Mouse (Mus musculus) heart, postnatal 4 days (tissue): Measurements from ENCODE around the gene Olfr983. TPM values are rescaled to one million over a fixed set of nuclear protein-coding genes. Genes with fewer than 3 reads are reported as not detected.

Experiments
- DNase-seq: peaks from one replicate; pipeline ENCODE4 v3.0.0; 2021
- total RNA-seq, 2 experiments: library from RNA; stranded (reverse); gene quantifications; 2 replicates each; pipeline ENCODE4 v1.2.3; 2021

Gene Olfr983
- not detected for total RNA-seq

DNA sequence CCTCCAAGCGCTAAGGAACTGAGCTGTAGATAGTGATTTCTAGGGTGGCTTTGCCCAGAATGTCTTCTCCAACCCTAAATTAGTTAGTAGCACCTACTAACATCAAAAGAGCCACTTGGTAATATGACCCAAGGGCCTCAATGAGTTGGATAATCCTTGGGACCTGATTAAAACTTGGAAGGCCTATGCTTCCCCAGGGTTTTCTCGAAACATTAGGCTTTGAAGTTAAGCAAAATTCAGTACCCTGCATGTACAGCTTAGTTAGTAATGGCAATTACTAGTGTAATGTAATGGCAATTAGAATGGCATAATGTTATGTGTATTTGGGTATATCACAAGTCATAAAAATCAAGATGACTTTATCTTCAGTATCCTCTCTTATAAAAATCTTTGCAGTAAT lies at the start of gene Olfr983:
TSS of gene Olfr983 (minus strand) at position 101 of the 400 bp plus-strand sequence.
- DNase-seq, result no peak

DNA sequence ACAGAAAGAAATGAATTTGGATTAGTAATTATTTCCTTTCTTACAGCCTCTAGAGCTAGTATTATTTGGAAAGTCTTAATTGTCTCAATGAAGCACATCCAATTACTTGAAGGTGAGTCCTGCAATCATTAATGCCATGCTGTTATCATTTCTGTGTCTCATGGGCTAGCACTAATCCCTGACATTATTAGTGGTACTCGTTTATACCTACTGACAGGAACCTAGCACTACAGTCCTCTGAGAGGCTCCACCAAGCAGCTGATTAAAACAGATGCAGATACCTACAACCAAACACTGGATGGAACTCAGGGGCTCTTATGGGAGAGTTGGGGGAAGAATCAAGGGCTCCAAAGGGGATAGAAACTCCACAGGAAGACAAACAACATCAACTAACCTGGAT lies 48.1 kb upstream of the Olfr983 start:
- DNase-seq, result no peak

DNA sequence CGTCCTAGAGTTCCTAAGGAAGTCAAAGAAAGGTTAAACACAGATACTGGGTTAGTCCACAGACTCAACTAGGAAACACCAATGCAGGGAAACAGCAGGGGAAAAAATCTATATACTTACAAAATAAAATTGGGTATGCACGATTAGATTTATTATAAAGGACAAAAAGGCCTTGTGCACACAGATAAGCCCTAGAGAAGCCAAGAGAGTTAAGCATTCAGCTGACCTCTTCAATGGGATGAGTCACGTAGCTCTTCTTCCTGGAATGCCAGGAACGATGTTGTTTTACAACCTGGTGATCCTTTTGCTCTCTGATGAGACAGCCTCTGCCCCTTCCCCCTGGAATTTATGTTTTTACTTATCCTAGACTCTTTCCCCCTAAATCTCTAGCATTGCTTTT lies 46.1 kb upstream of the Olfr983 start:
- no peak for DNase-seq

DNA sequence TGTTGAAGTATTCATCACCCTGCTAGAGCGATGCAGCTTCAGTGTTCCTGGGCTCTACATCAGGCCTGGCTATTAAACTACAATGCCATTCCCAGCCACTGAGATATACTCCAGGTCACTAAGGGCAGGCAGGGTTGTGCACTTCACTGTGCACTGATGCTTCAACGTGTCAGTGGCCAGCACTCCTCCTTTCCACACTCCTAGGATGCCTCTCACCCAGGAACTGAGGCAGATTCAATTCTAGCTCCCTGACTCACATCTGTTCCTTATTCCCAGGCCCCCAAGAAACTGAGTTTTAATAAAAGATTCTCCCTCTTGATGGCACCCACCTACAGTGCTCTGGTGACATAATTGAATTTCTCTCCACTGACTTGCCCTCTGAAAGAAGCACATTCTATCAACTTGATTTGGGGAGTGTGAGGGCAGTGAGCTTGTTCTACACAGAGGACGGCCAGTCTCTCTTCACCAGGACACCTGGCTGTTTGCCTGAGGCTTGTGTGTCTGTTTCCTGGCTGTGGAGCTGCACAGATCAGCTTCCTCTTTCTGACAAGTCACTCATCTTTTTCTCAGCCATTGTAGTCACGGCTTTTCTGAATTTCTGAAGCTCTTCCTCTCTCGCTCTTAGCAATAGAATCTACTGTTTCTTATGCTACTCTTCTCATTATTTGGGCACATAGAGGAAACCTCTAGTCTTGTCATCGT lies 43.7 kb upstream of the Olfr983 start:
- DNase-seq, result no peak

DNA sequence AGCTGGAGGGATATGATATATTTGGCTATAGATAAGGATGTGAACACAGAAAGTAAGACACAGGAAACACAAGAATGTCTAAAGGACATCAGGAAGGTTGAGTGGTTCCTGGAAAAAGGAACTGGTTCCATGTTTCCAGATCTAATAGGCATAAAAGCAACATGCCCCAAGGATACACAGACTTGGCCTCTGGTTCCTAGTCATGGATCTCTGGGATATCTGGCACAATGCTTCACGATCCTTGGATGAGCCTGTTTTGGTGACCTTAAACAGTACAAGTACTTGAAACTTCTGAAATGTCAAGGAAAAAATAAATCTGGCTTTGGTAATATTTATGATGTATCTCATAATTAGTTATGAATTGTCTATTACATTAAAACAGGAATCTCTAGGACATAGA lies 37.2 kb upstream of the Olfr983 start:
- no peak for DNase-seq

DNA sequence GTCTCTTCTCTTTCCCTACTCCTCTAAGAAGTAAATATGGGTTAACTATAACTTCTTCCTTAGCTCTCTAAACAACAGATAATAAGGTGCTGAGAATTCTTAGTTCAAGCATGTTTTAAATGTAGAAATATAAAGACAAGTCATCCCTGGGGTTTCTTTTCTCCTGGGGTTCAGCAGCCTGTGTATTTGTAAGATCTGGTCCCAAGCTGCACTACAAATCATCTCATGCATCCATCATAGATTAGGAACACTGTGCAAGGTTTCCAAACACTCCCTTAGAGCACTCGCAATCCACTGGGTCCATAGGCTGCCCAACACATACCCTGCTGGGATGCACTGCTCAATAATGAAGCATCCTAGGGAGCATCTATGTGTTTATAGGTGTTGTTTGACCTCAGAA lies 36.7 kb upstream of the Olfr983 start, which contains the start of gene Olfr985:
TSS of gene Olfr985 (minus strand) at position 101 of the 400 bp plus-strand sequence.
- no peak for DNase-seq

DNA sequence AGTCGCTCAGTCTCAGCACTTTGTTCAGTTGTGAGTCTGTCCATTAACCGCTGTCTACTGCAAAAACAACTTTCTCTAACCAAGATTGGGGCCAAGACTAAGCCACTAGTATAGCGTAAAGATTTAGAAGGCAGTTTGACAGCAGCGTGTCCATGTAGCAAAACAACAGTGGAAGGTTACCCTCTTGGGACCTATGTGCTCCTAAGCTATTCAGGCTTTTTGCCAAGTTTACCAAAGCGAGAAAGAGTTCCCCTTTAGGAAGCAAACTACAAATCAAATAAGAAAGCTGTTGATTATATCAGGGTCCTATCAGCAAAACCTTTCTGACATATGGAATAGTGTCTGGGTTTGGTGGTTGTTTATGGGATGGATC lies 23.9 kb upstream of the Olfr983 start:
- no peak for DNase-seq

DNA sequence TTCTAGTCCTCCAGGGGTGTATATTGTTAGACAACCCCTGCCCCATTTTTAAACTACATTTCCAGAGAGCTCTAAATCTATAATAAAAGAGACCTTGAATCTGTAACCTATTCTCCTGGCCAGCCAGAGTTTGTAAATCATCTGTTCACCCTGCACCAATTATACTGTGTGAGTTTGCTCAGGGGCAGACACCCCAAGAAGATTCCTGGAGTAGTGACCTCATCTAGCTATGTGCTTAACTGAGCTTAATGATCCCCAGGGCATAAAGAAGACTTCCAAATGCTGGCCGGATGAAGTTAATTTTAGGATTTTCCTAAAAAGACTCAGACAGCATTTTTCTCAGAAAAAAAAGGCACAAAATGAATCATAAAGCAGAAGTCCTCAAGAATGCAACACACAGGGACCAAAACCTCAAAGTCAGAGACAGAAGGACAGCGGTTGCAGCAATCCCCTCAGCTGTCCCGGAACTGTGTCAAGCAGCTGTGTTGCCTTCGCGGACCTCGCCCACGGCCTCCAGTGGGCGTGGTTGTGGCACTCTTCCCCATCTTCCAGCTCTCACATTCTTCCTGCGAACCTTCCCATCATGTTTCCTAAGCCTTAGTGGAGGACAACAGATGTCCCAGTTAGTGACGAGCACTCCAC lies 23.4 kb upstream of the Olfr983 start:
- peak; percentile 68 for DNase-seq

DNA sequence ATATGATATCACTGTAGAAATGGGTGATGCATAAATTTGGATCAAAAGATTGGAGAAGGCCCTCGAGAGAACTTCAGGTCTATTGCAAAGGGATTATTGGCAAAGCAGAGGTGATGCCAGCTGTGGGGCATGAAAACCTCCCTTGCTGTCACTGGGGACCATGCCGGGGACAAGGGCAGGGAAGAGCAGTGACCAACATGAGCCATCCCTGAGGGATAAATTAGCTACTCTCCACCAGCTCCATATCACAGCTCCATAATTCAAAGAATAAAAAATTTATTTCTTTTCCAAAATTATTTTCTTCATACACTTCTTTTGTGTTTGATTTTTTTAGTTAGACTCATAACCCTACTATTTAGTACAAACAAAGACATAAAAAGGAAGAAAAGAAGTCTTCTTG lies 20.7 kb upstream of the Olfr983 start, which contains the start of gene Olfr984:
TSS of gene Olfr984 (minus strand) at position 101 of the 400 bp plus-strand sequence.
- no peak for DNase-seq

DNA sequence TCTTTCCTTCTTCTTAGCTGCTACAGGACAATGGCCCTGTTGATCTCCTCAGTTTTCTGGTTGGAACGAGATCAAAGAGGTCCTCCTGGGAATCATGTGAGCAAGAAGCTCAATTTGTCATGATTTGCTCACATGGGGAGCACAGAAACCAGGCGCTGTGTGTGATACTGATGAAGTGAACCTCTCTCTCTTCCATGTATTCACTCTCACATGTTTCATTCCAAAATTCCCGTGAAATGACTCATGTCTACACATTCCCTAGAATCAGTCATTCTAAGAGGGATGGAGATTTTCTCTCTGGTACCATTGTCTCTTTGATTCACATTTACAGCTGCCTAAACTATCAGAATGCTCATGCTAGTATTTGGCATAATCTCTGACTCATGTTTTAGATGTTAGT lies 1.4 kb upstream of the Olfr983 start:
- DNase-seq, result no peak

DNA sequence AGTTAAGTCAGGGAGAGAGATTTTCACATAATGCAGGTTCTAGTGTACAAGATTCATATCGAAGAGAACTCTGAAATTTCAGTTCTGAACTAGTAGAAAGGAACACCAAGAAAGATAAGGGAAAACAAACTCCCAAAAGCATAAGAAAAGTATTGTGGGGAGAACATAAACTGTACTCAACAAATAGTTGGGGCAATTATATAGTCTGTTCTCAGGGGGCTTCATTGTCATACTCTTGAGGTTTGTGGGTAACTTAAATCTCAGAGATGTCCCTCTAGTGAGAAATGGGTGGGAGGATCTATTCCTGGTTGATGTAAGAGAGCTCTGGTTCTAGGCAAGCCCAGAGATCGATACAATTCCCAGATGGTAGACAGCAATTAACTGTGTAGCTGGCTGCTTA lies 19.9 kb downstream of the Olfr983 start, which contains the start of gene Olfr982:
TSS of gene Olfr982 (plus strand) at position 301 of the 400 bp plus-strand sequence.
- no peak for DNase-seq

DNA sequence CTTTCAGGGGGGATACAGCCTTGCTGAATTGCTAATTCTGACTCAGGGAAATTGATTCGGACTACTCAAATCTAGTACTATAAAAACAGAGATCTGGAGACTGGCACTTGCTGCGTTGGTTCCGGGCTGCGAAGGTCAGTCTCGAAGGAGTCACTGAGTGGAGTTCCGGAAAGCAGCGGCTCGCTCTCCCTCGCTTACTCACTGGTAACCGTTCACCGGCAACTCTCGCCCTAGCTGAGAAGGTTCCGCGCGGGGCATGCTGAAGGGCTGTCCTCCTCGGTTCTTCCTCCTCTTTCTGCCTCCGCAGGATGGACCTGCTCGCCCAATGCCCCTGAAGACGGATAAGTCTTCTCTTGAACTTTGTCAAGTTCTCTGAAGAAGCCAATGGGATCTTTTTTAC lies 43.3 kb downstream of the Olfr983 start:
- no peak for DNase-seq

Other genes starting within 250 kb of the Olfr983 start
- not detected for gene Olfr972, start 227.2 kb downstream of the Olfr983 start, total RNA-seq
- not detected for gene Olfr229, start 186.3 kb downstream of the Olfr983 start, total RNA-seq
- not detected for gene Olfr974, start 156.1 kb downstream of the Olfr983 start, total RNA-seq
- not detected for gene Olfr975, start 141.5 kb downstream of the Olfr983 start, total RNA-seq
- gene Olfr976, start 132.5 kb downstream of the Olfr983 start, total RNA-seq, result not detected
- not detected for gene Olfr978, start 101.5 kb downstream of the Olfr983 start, total RNA-seq
- not detected for gene Olfr979, start 90.1 kb downstream of the Olfr983 start, total RNA-seq
- gene Olfr980, start 84.0 kb downstream of the Olfr983 start, total RNA-seq, result not detected
- gene Olfr981, start 72.1 kb downstream of the Olfr983 start, total RNA-seq, result not detected
- gene Olfr982, start 19.8 kb downstream of the Olfr983 start, total RNA-seq, result not detected
- gene Olfr984, start 20.6 kb upstream of the Olfr983 start, total RNA-seq, result not detected
- gene Olfr985, start 36.6 kb upstream of the Olfr983 start, total RNA-seq, result not detected
- gene Tmem225, start 54.5 kb upstream of the Olfr983 start, total RNA-seq, result not detected
- gene Olfr986, start 87.3 kb upstream of the Olfr983 start, total RNA-seq, result not detected
- gene Zfp202, start 98.7 kb upstream of the Olfr983 start, total RNA-seq, result 1 to 10 TPM; 3.9 to 4.0 TPM
- under 1 TPM; 0.67 to 0.99 TPM for gene Scn3b, start 175.6 kb upstream of the Olfr983 start, total RNA-seq